Mouse (Mus musculus) MEL (cell line): Measurements from ENCODE around the gene Hist1h2br. TPM values are rescaled to one million over a fixed set of nuclear protein-coding genes. Genes with fewer than 3 reads are reported as not detected.

Experiments
- DNase-seq: peaks from one replicate; pipeline ENCODE4 v3.0.0; 2011; ENCODE audit warnings: low read depth, low spot score
- H3K27ac ChIP-seq: 2 replicates; pipeline ENCODE4 v1.5.1; 2012; ENCODE audit warnings: low read depth, mild to moderate bottlenecking, control low read depth, low read length, moderate library complexity; ENCODE audit not compliant: control insufficient read depth
- H3K27me3 ChIP-seq, 2 experiments: fragments of 150-350 bp in 1 of 2; sonication (generic) in 1 of 2; 2 replicates each; pipeline ENCODE4 v1.6.1; 2012; ENCODE audit warnings: low read length in 2 of 2, mild to moderate bottlenecking in 2 of 2, improper control_type of control experiment in 1 of 2, moderate library complexity in 1 of 2; ENCODE audit not compliant: insufficient read depth in 2 of 2, control insufficient read depth in 1 of 2
- H3K36me3 ChIP-seq, 2 experiments: 2 replicates each; pipeline ENCODE4 v1.6.1; 2012 to 2014; ENCODE audit warnings: low read length in 2 of 2, improper control_type of control experiment in 1 of 2, inconsistent platforms in 1 of 2, mild to moderate bottlenecking in 1 of 2; ENCODE audit not compliant: insufficient read depth in 2 of 2, control insufficient read depth in 1 of 2
- H3K4me1 ChIP-seq, 2 experiments: fragments of 150-350 bp in 1 of 2; sonication (generic) in 1 of 2; 2 replicates each; pipeline ENCODE4 v1.6.1; 2012; ENCODE audit warnings: low read length in 2 of 2, improper control_type of control experiment in 1 of 2, mild to moderate bottlenecking in 1 of 2; ENCODE audit not compliant: insufficient read depth in 2 of 2, control insufficient read depth in 1 of 2
- H3K4me3 ChIP-seq, 2 experiments: fragments of 150-350 bp in 1 of 2; sonication (generic) in 1 of 2; 2 replicates each; pipeline ENCODE4 v1.5.1; 2012; ENCODE audit warnings: low read depth in 2 of 2, low read length in 2 of 2, mild to moderate bottlenecking in 2 of 2, moderate library complexity in 2 of 2, control low read depth in 1 of 2, improper control_type of control experiment in 1 of 2; ENCODE audit not compliant: control insufficient read depth in 1 of 2, insufficient read depth in 1 of 2
- H3K79me2 ChIP-seq: 2 replicates; pipeline ENCODE4 v1.6.1; 2012; ENCODE audit warnings: mild to moderate bottlenecking, low read length, moderate library complexity; ENCODE audit not compliant: control insufficient read depth, poor library complexity, insufficient read depth
- H3K9ac ChIP-seq: 2 replicates; pipeline ENCODE4 v1.6.1; 2012; ENCODE audit warnings: low read depth, mild to moderate bottlenecking, control low read depth, low read length, moderate library complexity; ENCODE audit not compliant: control insufficient read depth, poor library complexity, severe bottlenecking
- H3K9me3 ChIP-seq: fragments of 150-350 bp; sonication (generic); replicated peaks from 2 replicates; pipeline ENCODE4 v1.6.1; 2012; ENCODE audit warnings: mild to moderate bottlenecking, low read length, improper control_type of control experiment, moderate library complexity; ENCODE audit not compliant: insufficient read depth
- BHLHE40 ChIP-seq: IDR thresholded peaks from 2 replicates; pipeline ENCODE4 v1.6.1; 2012; ENCODE audit warnings: low read depth, mild to moderate bottlenecking, inconsistent platforms, low read length, improper control_type of control experiment, borderline replicate concordance
- ELF1 ChIP-seq: IDR thresholded peaks from 2 replicates; pipeline ENCODE4 v1.6.1; 2014; ENCODE audit warnings: low read depth, mild to moderate bottlenecking, inconsistent platforms, low read length, improper control_type of control experiment, moderate library complexity
- ETS1 ChIP-seq: IDR thresholded peaks from 2 replicates; pipeline ENCODE4 v1.6.1; 2012; ENCODE audit warnings: low read depth, mild to moderate bottlenecking, inconsistent platforms, low read length, improper control_type of control experiment, moderate library complexity
- GATA1 ChIP-seq: IDR thresholded peaks from 2 replicates; pipeline ENCODE4 v1.6.1; 2011; ENCODE audit warnings: low read depth, low read length, improper control_type of control experiment
- JUND ChIP-seq: IDR thresholded peaks from 2 replicates; pipeline ENCODE4 v1.6.1; 2011; ENCODE audit warnings: low read depth, mild to moderate bottlenecking, improper control_type of control experiment, low read length
- MAFK ChIP-seq: IDR thresholded peaks from 2 replicates; pipeline ENCODE4 v1.6.1; 2011; ENCODE audit warnings: low read depth, mild to moderate bottlenecking, low read length, improper control_type of control experiment, borderline replicate concordance
- MAZ ChIP-seq: IDR thresholded peaks from 2 replicates; pipeline ENCODE4 v1.6.1; 2012; ENCODE audit warnings: low read depth, mild to moderate bottlenecking, inconsistent platforms, low read length, improper control_type of control experiment
- MXI1 ChIP-seq: IDR thresholded peaks from 2 replicates; pipeline ENCODE4 v1.6.1; 2011; ENCODE audit warnings: mild to moderate bottlenecking, low read depth, low read length, improper control_type of control experiment
- MYB ChIP-seq: IDR thresholded peaks from 2 replicates; pipeline ENCODE4 v1.6.1; 2011; ENCODE audit warnings: mild to moderate bottlenecking, low read depth, low read length, improper control_type of control experiment
- POLR2AphosphoS2 ChIP-seq: IDR thresholded peaks from 2 replicates; pipeline ENCODE4 v1.6.1; 2011; ENCODE audit warnings: low read length, improper control_type of control experiment
- RAD21 ChIP-seq: IDR thresholded peaks from 2 replicates; pipeline ENCODE4 v1.6.1; 2011; ENCODE audit warnings: mild to moderate bottlenecking, low read depth, low read length, improper control_type of control experiment
- RCOR1 ChIP-seq: IDR thresholded peaks from 2 replicates; pipeline ENCODE4 v1.6.1; 2012; ENCODE audit warnings: low read depth, mild to moderate bottlenecking, inconsistent platforms, low read length, improper control_type of control experiment
- SMC3 ChIP-seq: IDR thresholded peaks from 2 replicates; pipeline ENCODE4 v1.6.1; 2011; ENCODE audit warnings: low read depth, low read length, improper control_type of control experiment
- TAL1 ChIP-seq: IDR thresholded peaks from 2 replicates; pipeline ENCODE4 v1.6.1; 2012; ENCODE audit warnings: mild to moderate bottlenecking, inconsistent platforms, low read length, moderate library complexity, mixed read lengths
- TBP ChIP-seq: IDR thresholded peaks from 2 replicates; pipeline ENCODE4 v1.8.0; 2011; ENCODE audit warnings: low read depth, low read length, improper control_type of control experiment
- USF1 ChIP-seq: IDR thresholded peaks from 2 replicates; pipeline ENCODE4 v1.6.1; 2014; ENCODE audit warnings: low read depth, mild to moderate bottlenecking, inconsistent platforms, low read length, improper control_type of control experiment, moderate library complexity
- ZKSCAN1 ChIP-seq: IDR thresholded peaks from 2 replicates; pipeline ENCODE4 v1.6.1; 2012; ENCODE audit warnings: low read depth, mild to moderate bottlenecking, inconsistent platforms, low read length, improper control_type of control experiment, moderate library complexity
- polyA plus RNA-seq, 2 experiments: library from polyadenylated mRNA; stranded (reverse) in 1 of 2; unstranded in 1 of 2; fragments of >175 nt in 1 of 2; fragments of >200 nt in 1 of 2; gene quantifications; 2 replicates each; pipeline versions ENCODE4 v1.2.1 to v1.2.4; 2012; ENCODE audit warnings: low replicate concordance in 2 of 2, low read depth in 1 of 2; ENCODE audit not compliant: insufficient read length in 2 of 2, insufficient read depth in 1 of 2, missing spikeins in 1 of 2
- total RNA-seq: library from RNA; depleted of rRNA; stranded (reverse); fragments of 300-350 nt; gene quantifications from 2 replicates; pipeline ENCODE4 v1.2.3, GENCODE M21; 2012

The Hist1h2br gene
- total and polyA plus RNA-seq, 3 experiments = 6.0 to 2,013 TPM; not detected in 1

- no peaks in the 10 kb centered on the region; a peak in 1 of 4 replicates for H3K27me3 ChIP-seq
- H3K36me3 ChIP-seq = no peaks in the 10 kb centered on the region; a peak in 1 of 4 replicates
- H3K9ac ChIP-seq = no peak overlapping the region
- H3K9me3 ChIP-seq = no peaks in the 10 kb centered on the region
- H3K4me3 ChIP-seq = no peak overlapping the region
- H3K79me2 ChIP-seq = no peaks in the 10 kb centered on the region; the same call in 1 of the 2 replicates
- H3K4me1 ChIP-seq = no peaks in the 10 kb centered on the region
- DNase-seq = no peak
- H3K27ac ChIP-seq = no peak overlapping the region
- TF ChIP-seq USF1 (no peak), GATA1 (no peak), TBP (peak; percentile 86), RAD21 (no peak), ZKSCAN1 (no peak)
- TF ChIP-seq, all 39 proteins: peak for 1
These were observed 47.2 kb downstream of the Hist1h2br start for GRCm38 (mm10) chr13:21880735-21881134.

GRCm38 (mm10) chr13:21881878-21882669 lies 48.5 kb downstream of the Hist1h2br start:
- DNase-seq = peak; percentile 84
- Histone ChIP-seq H3K27me3 (no peaks in the 10 kb centered on the region), H3K9ac (peak overlapping the region; percentile 73), H3K79me2 (no peaks in the 10 kb centered on the region; the same call in 1 of the 2 replicates), H3K4me3 (peak overlapping the region; percentile 48 to 95), H3K36me3 (no peaks in the 10 kb centered on the region; a peak in 1 of 4 replicates), H3K27ac (peak overlapping the region; percentile 45; the same call in 1 of the 2 replicates), H3K4me1 (no peaks in the 10 kb centered on the region), H3K9me3 (no peaks in the 10 kb centered on the region)
- TF ChIP-seq MAFK (peak; percentile 98), POLR2AphosphoS2 (no peak), GATA1 (peak; percentile 18), ELF1 (no peak), BHLHE40 (no peak), MAZ (no peak), TBP (peak; percentile 100), TAL1 (no peak), USF1 (no peak), ETS1 (no peak), JUND (no peak), MXI1 (no peak), MYB (no peak), SMC3 (no peak), RCOR1 (no peak), ZKSCAN1 (no peak)
